Mouse (Mus musculus) stomach, embryonic 14.5 days (tissue): ENCODE data around the gene Dynll1. TPM values are rescaled to one million over a fixed set of nuclear protein-coding genes. Genes with fewer than 3 reads are reported as not detected.
A peak's percentile ranks its signal among the peaks of the same experiment; 100 is the strongest.

Source experiments
- ATAC-seq: fragments of 200-750 bp; cut with Nextera tagmentation; 2 replicates; pipeline ENCODE4 v1.8.0; 2017; ENCODE audit warnings: low read depth, moderate TSS enrichment; ENCODE audit not compliant: insufficient number of reproducible peaks, insufficient read depth, low FRiP score
- H3K27ac ChIP-seq: fragments of 300-500 bp; sonication (generic); 2 replicates; pipeline ENCODE4 v1.5.1; 2014; ENCODE audit warnings: mild to moderate bottlenecking, low read length, moderate library complexity, mixed read lengths
- H3K27me3 ChIP-seq: fragments of 300-500 bp; sonication (generic); 2 replicates; pipeline ENCODE4 v1.6.1; 2014; ENCODE audit warnings: low read length, control low read depth, mixed read lengths; ENCODE audit not compliant: control insufficient read depth, insufficient read depth
- H3K36me3 ChIP-seq: fragments of 300-500 bp; sonication (generic); 2 replicates; pipeline ENCODE4 v1.6.1; 2014; ENCODE audit warnings: mild to moderate bottlenecking, control low read depth, low read length, moderate library complexity, mixed read lengths; ENCODE audit not compliant: control insufficient read depth, insufficient read depth
- H3K4me1 ChIP-seq: fragments of 300-500 bp; sonication (generic); 2 replicates; pipeline ENCODE4 v1.6.1; 2014; ENCODE audit warnings: low read length, control low read depth, mixed read lengths; ENCODE audit not compliant: control insufficient read depth, insufficient read depth
- H3K4me2 ChIP-seq: fragments of 300-500 bp; sonication (generic); replicated peaks from 2 replicates; pipeline ENCODE4 v1.6.1; 2014; ENCODE audit warnings: low read depth, low read length, control low read depth
- H3K4me3 ChIP-seq: fragments of 300-500 bp; sonication (generic); 2 replicates; pipeline ENCODE4 v1.5.1; 2014; ENCODE audit warnings: low read depth, low read length, control low read depth
- H3K9ac ChIP-seq: fragments of 300-500 bp; sonication (generic); replicated peaks from 2 replicates; pipeline ENCODE4 v1.6.1; 2014; ENCODE audit warnings: low read depth, mild to moderate bottlenecking, control low read depth, low read length, moderate library complexity, mixed read lengths
- H3K9me3 ChIP-seq: fragments of 300-500 bp; sonication (generic); 2 replicates; pipeline ENCODE4 v1.6.1; 2016; ENCODE audit warnings: low read depth, low read length, control low read depth; ENCODE audit not compliant: control insufficient read depth
- WGBS: fragments of 180-500 bp; shearing (Covaris S2); extraction: QIAGEN DNeasy Blood & Tissue Kit; methylation state at CpG from one replicate; pipeline ENCODE4 v1.1.7; 2014; 5-methylcytosine and 5-hydroxymethylcytosine counted together
- polyA plus RNA-seq: library from polyadenylated mRNA; unstranded; fragments of >200 nt; fragmentation: Nextera tagmentation; extraction: Ambion mirVana; gene quantifications from 2 replicates; pipeline ENCODE4 v1.2.1, GENCODE M21; 2014

Gene Dynll1
- polyA plus RNA-seq, 1 experiment from 2014 or later = 1,647 TPM

DNA sequence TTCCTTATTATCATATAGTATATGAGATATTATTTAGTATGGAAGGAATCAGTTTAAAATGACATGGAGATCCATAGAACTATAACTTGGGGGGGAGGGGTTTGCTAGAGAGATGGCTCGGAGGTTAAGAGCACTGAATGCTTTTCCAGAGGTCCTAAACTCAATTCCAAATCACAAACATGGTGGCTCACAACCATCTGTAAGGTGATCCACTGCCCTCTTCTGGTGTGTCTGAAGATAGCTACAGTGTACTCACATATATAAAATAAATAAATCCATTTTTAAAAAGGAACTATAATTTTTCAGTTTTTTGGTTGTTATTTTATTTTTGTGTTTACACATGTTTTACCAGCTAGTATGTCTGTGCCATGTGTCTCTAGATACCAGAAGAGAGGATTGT is 26.4 kb downstream of the Dynll1 start:
- Histone ChIP-seq H3K4me1 (peaks cover 23% of the 10 kb centered on the region), H3K4me2 (no peak overlapping the region), H3K27me3 (no peaks in the 10 kb centered on the region), H3K36me3 (no peaks in the 10 kb centered on the region; the same call in 1 of the 2 replicates), H3K27ac (no peak overlapping the region), H3K9ac (no peak overlapping the region), H3K9me3 (no peaks in the 10 kb centered on the region), H3K4me3 (no peak overlapping the region)
- no peak for ATAC-seq
- 62% methylated on average over 1 of the region's 1 CpGs for WGBS

DNA sequence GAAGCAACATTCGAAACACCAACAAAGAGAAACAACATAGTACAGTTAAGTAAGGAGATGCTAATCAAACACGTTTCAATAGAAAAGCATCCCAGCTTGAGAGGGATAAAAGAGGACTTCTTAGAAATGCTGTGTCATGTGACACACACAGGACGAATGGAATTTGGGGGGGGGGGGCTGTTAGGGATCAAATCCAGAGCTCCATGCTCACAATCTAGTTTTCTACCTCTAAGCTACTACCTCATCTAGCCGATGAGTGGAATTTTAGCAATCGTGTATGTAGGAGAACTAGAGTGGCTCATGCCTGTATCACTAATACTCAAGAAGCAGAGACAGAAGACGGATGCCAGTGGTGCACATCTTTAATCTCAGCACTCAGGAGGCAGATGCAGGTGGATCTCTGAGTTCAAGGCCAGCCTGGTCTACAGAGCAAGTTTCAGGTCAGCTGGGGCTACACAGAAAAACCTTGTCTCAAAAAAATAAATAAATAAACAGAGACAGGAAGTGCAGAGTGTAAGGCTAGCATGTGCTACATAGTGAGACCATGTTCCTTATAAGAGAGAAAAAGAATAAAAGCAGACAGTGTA is 27.2 kb downstream of the Dynll1 start:
- 69% methylated on average over 6 of the region's 6 CpGs for WGBS
- Histone ChIP-seq H3K9ac (no peak overlapping the region), H3K27me3 (no peaks in the 10 kb centered on the region), H3K9me3 (no peaks in the 10 kb centered on the region), H3K4me1 (peaks cover 29% of the 10 kb centered on the region), H3K36me3 (no peaks in the 10 kb centered on the region; the same call in 1 of the 2 replicates), H3K4me2 (peak overlapping the region; percentile 48), H3K27ac (peak overlapping the region; percentile 52; the same call in 1 of the 2 replicates), H3K4me3 (no peak overlapping the region)
- ATAC-seq = no peak

DNA sequence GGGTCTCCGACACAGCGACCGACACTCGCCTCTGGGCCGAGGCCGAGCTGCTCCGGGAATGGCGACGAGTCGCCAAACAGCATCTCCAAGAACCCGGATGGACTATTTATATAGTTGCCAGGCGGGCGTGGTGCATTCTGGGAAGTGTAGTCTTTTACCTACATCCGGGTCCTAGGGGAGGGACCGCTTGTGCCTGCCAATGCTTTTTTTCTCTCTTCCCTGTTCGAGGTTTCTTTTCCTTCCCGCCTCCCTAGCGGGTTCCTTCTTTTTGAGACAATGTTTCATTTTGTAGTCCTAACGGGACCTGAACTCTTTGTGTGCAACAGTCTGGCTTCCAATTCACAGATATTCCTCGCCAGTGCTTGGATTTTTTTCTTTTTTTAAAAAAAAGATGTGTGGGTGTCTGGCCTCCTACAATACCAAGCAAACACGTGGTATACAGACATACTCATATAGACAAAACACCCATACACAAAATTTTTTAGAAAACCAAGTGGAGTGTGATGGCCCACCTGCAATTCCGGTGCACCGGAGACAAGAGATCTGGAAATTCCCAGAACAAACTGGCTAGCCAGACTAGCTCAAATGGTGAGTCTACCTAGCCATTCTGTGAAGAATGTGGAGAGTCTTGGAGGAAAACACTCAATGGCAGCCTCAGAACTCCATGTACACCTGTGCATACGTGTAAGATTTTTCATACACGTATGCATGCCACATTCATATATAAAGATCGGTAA is 27.8 kb downstream of the Dynll1 start, which contains the start of gene Rnf10:
Rnf10 (minus strand) TSS at position 87 of the 737 bp plus-strand sequence.
- H3K4me1 ChIP-seq = peaks cover 31% of the 10 kb centered on the region
- H3K27me3 ChIP-seq = no peaks in the 10 kb centered on the region
- H3K4me2 ChIP-seq = peak within 1 kb of the TSS; percentile 88
- no peaks in the 10 kb centered on the region; the same call in 1 of the 2 replicates for H3K36me3 ChIP-seq
- H3K4me3 ChIP-seq = peak within 1 kb of the TSS; percentile 100
- peak within 1 kb of the TSS; percentile 95 for H3K9ac ChIP-seq
- whole genome bisulfite sequencing = 12% methylated on average over 26 of the region's 26 CpGs
- H3K27ac ChIP-seq = peak within 1 kb of the TSS; percentile 78
- no peaks in the 10 kb centered on the region for H3K9me3 ChIP-seq
- ATAC-seq = peak; percentile 91

DNA sequence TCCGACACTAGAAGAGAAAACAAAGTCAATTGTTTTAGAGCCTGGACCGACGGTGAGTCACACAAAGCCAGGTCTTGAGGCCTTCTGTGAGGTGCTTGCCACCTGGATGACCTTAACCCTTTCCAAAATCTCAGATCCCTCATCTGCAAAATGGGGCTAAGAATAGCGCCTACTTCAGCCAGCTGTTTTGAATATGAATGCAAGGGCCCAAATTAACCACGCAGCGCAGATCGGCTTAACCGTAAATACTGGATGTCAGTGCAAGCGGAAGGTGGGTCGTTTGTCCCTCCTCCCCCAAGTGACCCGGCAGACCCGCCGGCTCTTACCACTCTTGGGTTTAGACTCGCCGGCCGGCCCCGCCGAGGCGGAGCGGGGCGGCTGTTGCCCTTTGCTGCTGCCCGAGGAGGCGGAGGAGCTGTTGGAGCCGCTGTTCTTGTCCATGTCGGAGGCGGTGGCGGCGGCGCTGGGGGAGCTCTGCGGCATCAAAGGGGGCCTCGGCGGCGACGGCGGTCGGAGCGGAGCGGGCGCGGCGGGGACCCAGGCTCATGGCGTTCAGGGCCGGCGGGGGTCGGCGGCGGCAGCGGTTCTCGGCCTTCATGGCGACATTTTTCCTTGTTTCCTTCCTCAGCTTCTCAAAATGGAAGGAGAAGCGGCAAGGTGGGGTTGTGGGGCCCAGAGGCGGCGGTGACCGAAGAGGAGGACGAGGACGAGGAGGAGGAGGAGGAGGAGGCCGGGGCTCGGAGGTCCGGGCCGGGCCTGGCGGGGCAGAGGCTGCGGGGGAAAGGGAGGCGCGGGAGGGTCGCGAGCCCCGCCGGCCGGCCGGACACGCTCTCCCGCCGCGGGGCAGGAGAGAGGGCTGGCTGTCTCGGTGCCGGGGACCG is 28.6 kb downstream of the Dynll1 start:
- Histone ChIP-seq H3K4me3 (peak overlapping the region; percentile 100), H3K9me3 (no peaks in the 10 kb centered on the region), H3K27ac (peak overlapping the region; percentile 78), H3K36me3 (no peaks in the 10 kb centered on the region; the same call in 1 of the 2 replicates), H3K9ac (peak overlapping the region; percentile 95), H3K27me3 (no peaks in the 10 kb centered on the region), H3K4me2 (peak overlapping the region; percentile 88), H3K4me1 (peaks cover 31% of the 10 kb centered on the region)
- ATAC-seq = no peak; the same call in 1 of the 2 replicates
- under 1% methylated on average over 73 of the region's 77 CpGs for WGBS

DNA sequence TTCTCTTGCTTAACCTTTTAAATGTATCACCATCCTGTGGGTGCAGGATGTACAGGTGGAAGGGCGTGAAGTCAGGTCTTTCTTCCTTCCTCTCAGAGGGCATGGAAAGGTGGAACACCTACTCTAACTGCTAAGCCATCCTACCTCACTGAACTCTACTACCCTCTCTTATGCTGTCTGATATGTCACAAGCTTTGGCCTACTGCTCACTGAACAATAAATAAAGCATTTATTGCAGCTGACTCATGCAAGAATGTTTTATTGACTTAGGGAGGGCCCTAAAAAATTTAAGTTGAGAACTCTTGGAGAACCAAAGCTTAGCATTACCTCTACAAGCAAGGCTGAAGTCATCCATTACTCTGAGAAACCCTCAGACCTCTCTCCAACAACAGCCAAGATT is 30.8 kb downstream of the Dynll1 start:
- WGBS = 85% methylated on average over 1 of the region's 1 CpGs
- Histone ChIP-seq H3K9me3 (no peaks in the 10 kb centered on the region), H3K9ac (no peak overlapping the region; the same call in 1 of the 2 replicates), H3K4me3 (peak overlapping the region; percentile 100; the same call in 1 of the 2 replicates), H3K27ac (no peak overlapping the region), H3K4me1 (peaks cover 39% of the 10 kb centered on the region), H3K27me3 (no peaks in the 10 kb centered on the region), H3K4me2 (peak overlapping the region; percentile 88; the same call in 1 of the 2 replicates), H3K36me3 (peaks cover 6% of the 10 kb centered on the region)
- no peak for ATAC-seq

DNA sequence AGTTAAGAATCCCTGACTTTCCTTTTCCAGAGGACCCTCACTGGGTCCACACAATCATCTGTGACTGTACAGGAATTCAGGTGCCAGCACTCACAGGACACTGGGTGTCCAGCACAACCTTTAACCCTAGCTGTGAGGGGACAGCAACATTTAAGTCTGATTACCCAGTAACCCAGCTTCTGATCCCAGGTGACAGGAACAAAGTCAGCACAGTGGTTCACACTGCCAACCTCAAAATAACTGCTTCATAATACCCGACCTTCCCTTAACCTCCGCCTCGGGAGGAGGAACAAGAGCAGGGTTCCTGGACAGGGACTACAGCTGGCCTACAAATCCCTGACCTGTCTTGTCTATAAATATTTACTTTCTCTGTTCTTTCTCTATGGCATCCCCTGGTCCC is 32.5 kb downstream of the Dynll1 start:
- H3K4me1 ChIP-seq = peaks cover 36% of the 10 kb centered on the region
- 30% methylated on average over 3 of the region's 3 CpGs for WGBS
- no peak overlapping the region for H3K4me3 ChIP-seq
- H3K9ac ChIP-seq = no peak overlapping the region
- no peaks in the 10 kb centered on the region for H3K27me3 ChIP-seq
- H3K36me3 ChIP-seq = peaks cover 10% of the 10 kb centered on the region
- ATAC-seq = no peak
- H3K4me2 ChIP-seq = no peak overlapping the region
- H3K27ac ChIP-seq = no peak overlapping the region
- no peaks in the 10 kb centered on the region for H3K9me3 ChIP-seq

DNA sequence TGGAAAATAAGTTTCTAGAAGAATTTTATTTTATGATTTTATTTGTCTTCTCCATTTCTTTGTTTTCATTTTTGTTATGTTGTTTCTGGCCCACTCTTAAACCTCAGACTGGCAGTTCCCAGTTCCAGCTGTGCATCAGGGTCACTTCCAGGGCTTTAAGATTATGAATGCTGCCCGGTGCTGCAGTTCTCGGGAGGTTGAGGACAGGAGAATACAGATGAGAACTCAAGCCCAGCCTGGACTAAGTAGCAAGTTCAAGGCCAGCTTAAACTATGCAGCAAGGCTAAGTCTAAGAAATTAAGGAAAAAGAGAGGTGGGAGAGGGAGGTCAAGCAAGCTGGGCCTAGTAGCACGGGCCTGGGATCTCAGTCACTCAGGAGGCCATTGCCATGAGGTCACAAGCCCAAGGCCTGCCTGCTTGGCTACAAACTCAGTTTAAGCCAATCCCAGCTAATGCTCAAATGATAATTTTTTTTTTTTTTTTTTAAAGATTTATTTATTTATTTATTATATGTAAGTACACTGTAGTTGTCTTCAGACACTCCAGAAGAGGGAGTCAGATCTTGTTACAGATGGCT is 33.2 kb downstream of the Dynll1 start:
- H3K27ac ChIP-seq = no peak overlapping the region
- ATAC-seq = no peak
- peaks cover 10% of the 10 kb centered on the region for H3K36me3 ChIP-seq
- H3K27me3 ChIP-seq = no peaks in the 10 kb centered on the region
- no peak overlapping the region for H3K4me2 ChIP-seq
- no peak overlapping the region for H3K9ac ChIP-seq
- H3K4me1 ChIP-seq = peaks cover 33% of the 10 kb centered on the region
- H3K9me3 ChIP-seq = no peaks in the 10 kb centered on the region
- H3K4me3 ChIP-seq = no peak overlapping the region
- WGBS = 78% methylated on average over 3 of the region's 3 CpGs
